Mouse (Mus musculus) embryonic facial prominence, embryonic 14.5 days (tissue): ENCODE data around the gene Eml2. TPM values are rescaled to one million over a fixed set of nuclear protein-coding genes. Genes with fewer than 3 reads are reported as not detected.

Experiments used
- microRNA counts: library from miRNA; unstranded; fragments of <30 nt; microRNA quantifications from one replicate; lab custom pipeline; 2017
- microRNA-seq: library from miRNA; unstranded; fragments of <30 nt; microRNA quantifications from one replicate; pipeline ENCODE4, GENCODE M21; 2016; ENCODE audit warnings: borderline number of aligned reads
- polyA plus RNA-seq: library from polyadenylated mRNA; unstranded; fragments of >200 nt; fragmentation: Nextera tagmentation; extraction: Ambion mirVana; gene quantifications from 2 replicates; pipeline ENCODE4 v1.2.1, GENCODE M21; 2014

The Eml2 gene
- polyA plus RNA-seq, 1 experiment from 2014 or later, result 4.2 TPM

MicroRNAs encoded within 50 kb of the gene (microRNA counts, 519-probe panel; counts per million panel counts)
- microRNA mmu-miR-330 (lab: Ali Mortazavi, UCI), result 1,355 counts per million, percentile 3 among the panel's probes with 10 or more counts

Small RNAs within 50 kb of the gene (microRNA-seq; reads per million reads assigned to microRNA genes)
- 207 reads per million, percentile 59 among the genes with 10 or more reads in this experiment for gene Mir330

Other genes starting within 250 kb of the Eml2 start
- not detected in 2 replicates for gene Nanos2, start 189.0 kb upstream of the Eml2 start, polyA plus RNA-seq
- gene Mypop, start 185.2 kb upstream of the Eml2 start, polyA plus RNA-seq, result 4.0 and 4.2 TPM in 2 replicates
- gene Irf2bp1, start 172.4 kb upstream of the Eml2 start, polyA plus RNA-seq, result 26.6 and 27.4 TPM in 2 replicates
- 0.56 and 1.6 TPM in 2 replicates for gene Foxa3, start 152.9 kb upstream of the Eml2 start, polyA plus RNA-seq
- 23.6 and 23.8 TPM in 2 replicates for gene Sympk, start 152.0 kb upstream of the Eml2 start, polyA plus RNA-seq
- gene Rsph6a, start 121.7 kb upstream of the Eml2 start, polyA plus RNA-seq, result not detected in 2 replicates
- 20.2 and 22.6 TPM in 2 replicates for gene Dmwd, start 100.2 kb upstream of the Eml2 start, polyA plus RNA-seq
- gene Dmpk, start 92.6 kb upstream of the Eml2 start, polyA plus RNA-seq, result 43.3 and 58.2 TPM in 2 replicates
- gene Six5, start 81.8 kb upstream of the Eml2 start, polyA plus RNA-seq, result 13.4 and 16.3 TPM in 2 replicates
- 1.7 and 2.6 TPM in 2 replicates for gene Gm4969, start 58.1 kb upstream of the Eml2 start, polyA plus RNA-seq
- 9.1 and 9.2 TPM in 2 replicates for gene Fbxo46, start 56.6 kb upstream of the Eml2 start, polyA plus RNA-seq
- gene Qpctl, start 27.1 kb upstream of the Eml2 start, polyA plus RNA-seq, result 11.1 and 13.2 TPM in 2 replicates
- gene Snrpd2, start 26.7 kb upstream of the Eml2 start, polyA plus RNA-seq, result 130 and 131 TPM in 2 replicates
- 0.37 and 0.60 TPM in 2 replicates for gene Gipr, start 10.3 kb upstream of the Eml2 start, polyA plus RNA-seq
- gene Gpr4, start 36.1 kb downstream of the Eml2 start, polyA plus RNA-seq, result 1.7 and 2.3 TPM in 2 replicates
- gene Opa3, start 51.9 kb downstream of the Eml2 start, polyA plus RNA-seq, result 29.7 and 30.2 TPM in 2 replicates
- gene Vasp, start 95.4 kb downstream of the Eml2 start, polyA plus RNA-seq, result 70.0 and 70.7 TPM in 2 replicates
- gene Ppm1n, start 103.6 kb downstream of the Eml2 start, polyA plus RNA-seq, result 0.49 TPM in 1 of 2 replicates, not detected in the other
- gene Rtn2, start 106.2 kb downstream of the Eml2 start, polyA plus RNA-seq, result 53.7 and 57.0 TPM in 2 replicates
- gene Fosb, start 133.6 kb downstream of the Eml2 start, polyA plus RNA-seq, result 0.15 and 0.28 TPM in 2 replicates
- gene Ercc1, start 168.4 kb downstream of the Eml2 start, polyA plus RNA-seq, result 64.0 and 75.1 TPM in 2 replicates
- 18.8 and 21.6 TPM in 2 replicates for gene Cd3eap, start 183.1 kb downstream of the Eml2 start, polyA plus RNA-seq
- gene Ppp1r13l, start 183.3 kb downstream of the Eml2 start, polyA plus RNA-seq, result 11.2 and 11.6 TPM in 2 replicates
- 10.9 and 14.7 TPM in 2 replicates for gene Ercc2, start 205.6 kb downstream of the Eml2 start, polyA plus RNA-seq
- 10.2 and 15.3 TPM in 2 replicates for gene Klc3, start 227.7 kb downstream of the Eml2 start, polyA plus RNA-seq
- 348 and 732 TPM in 2 replicates for gene Ckm, start 228.4 kb downstream of the Eml2 start, polyA plus RNA-seq